Mouse (Mus musculus) adrenal gland, postnatal 4 days (tissue): Measurements from ENCODE around the gene Epha4. TPM values are rescaled to one million over a fixed set of nuclear protein-coding genes. Genes with fewer than 3 reads are reported as not detected.

Experiments
- DNase-seq, 2 experiments: peaks; one replicate each; pipeline ENCODE4 v3.0.0; 2021 to 2022; ENCODE audit warnings: low spot score in 2 of 2, mixed read lengths in 2 of 2
- total RNA-seq, 2 experiments: library from RNA; stranded (reverse); gene quantifications; 2 replicates each; pipeline ENCODE4 v1.2.3; 2021

Gene Epha4
- total RNA-seq, 2 experiments from 2014 or later, result 4.5 to 10.1 TPM

DNA sequence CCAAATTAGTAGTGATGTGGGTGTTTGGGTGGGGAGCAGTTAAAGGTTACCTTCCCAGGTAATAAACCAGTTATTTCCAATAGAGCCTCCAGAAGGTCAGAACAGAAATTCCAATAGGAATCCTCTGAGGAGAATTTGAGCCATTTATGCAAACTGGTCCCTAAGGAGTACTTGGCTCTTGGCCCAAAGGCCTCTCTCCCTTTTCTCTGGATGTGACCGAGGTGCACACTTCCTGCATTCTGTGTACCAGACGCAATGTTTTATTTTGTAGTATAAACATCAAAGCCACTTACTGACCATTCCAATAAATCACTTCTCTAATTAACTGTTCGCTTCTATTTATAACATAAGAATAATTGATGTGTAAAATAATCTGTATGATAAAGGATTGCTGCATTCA lies 64.7 kb downstream of the Epha4 start:
- no peak for DNase-seq

DNA sequence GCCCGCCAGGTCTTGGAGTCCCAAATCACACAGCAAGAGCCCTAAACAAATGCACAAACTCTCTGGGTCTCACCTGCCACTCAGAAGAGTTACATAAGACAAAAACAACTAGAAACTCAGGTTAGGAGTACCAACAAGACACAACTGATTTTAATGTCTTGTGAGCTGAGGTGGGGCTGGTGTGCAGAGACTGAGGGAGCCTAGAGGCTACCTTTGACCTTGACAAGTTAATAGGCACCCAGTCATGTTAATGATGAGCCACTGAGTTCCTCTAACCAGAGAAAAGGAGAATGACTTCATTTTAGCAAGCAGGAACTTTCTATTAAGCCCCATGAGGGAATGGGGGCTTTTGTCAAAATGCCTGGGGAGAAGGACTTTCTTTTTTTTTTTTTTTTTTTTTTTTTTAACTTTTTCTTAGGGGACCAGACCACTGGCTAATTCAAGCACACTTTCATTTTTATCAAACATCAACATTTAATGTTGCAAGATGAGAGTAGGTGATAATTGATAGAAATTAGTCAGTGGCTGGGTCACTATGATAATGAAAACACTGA lies 67.8 kb downstream of the Epha4 start:
- DNase-seq, result no peak

DNA sequence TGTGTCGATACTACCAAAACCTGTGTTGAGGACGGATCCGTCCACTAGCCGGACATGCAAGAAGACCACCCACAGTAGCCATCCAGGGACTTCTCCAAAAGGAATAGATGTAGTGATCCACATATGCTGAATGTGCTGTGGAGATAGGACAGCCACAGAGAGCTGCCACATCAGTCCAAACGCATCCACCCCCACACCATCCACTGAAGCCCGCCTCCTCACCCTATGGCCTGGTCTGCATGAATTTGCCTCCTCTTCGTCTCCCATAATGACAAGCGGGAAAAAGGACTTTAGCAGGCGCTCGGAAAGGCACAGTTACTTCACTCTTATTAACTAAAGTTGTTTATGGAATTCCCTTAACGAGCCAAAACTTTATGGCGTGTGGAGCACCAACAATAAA lies 68.5 kb downstream of the Epha4 start:
- no peak for DNase-seq

- no peak for DNase-seq
Observed at GRCm38 (mm10) chr1:77444648-77445047, 70.2 kb downstream of the Epha4 start.

DNA sequence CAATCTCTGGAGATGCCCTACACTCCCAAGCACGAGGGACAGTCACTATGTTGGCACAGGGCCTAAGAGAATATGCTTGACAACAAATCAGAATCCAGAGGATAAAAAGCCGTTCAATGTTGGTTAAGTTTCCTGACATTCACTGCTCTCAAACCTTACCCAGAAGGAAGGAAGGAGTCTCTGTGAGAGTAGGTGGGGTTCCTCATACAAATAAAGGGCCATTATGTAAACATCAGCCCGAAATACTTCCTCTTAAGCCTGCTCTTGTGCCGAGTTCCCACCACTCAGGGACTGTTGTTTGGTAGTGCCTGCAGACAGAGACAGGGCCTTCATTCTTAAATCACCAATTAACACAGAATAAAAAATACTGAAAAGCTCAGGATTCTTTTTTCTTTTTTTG lies 72.9 kb downstream of the Epha4 start:
- no peak for DNase-seq

DNA sequence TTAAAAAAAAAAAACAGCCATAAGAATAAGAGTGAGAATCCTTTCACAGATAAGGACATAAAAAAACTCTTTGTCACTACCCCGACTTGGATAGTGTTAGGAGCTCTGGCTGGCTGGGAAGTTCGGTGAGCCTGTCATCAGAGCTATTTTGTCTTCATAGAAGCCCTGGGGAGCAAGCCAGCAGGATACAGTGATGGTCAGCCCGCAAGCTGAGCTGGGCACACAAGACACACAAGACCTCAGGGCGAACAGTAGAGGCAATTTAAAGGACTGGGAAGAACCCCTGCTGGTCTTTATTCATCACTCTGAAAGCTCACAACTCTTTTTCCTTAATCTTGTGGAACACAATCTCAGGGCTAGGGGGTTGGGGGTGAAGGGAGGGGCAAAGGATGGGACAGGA lies 73.5 kb downstream of the Epha4 start:
- no peak for DNase-seq

DNA sequence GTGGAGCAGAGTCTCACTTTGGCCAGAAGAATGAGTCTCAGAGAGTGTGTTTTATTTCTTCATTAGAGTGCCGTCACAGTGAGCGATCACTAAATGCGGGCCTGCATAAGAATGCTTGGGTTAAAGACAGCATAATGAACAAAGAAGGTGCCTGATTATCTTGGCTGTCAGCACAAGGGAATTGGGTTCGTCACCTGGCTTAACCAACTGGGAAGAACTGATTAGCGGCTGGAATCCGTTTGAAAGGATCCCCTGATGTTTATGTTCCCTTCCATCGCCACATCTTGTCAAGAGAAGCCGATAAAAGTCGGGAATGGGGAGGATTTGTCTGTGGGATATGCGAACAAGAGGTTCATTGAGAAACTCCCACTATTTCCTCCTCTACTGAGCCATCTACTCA lies 74.4 kb downstream of the Epha4 start:
- no peak for DNase-seq

DNA sequence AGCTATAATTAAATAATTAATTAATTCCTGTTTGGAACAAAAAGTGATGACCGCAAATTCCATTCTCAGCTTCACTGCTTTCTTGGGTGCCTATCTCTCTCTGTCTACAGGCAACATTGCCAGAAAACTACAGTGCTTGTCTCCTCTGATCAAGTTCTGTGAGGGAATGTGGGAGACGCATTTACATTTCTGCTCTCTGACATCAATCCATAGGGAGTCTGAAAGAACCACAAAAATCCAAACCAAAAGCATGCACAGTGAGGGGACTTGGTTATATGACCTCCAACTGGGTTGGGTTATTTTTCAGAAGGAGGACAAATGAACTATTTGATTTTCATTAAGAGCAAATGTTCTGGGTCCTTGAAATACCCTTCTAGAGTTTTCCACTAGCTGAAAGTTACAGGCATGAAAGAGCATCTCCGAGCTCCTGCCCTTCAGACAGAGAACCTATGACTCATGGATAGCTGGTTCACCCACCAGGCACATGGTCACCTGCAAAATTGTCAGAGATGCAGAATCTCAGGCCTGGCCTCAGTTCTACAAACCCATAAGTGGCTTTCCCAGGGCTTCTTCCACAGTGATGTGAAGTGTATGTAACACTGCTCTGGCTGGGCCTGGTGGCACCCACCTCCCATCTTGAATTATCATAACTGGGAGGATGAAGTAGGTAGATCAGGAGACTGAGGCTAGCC lies 75.4 kb downstream of the Epha4 start:
- DNase-seq, result no peak

GRCm38 (mm10) chr1:77438639-77439038 lies 76.2 kb downstream of the Epha4 start:
- DNase-seq, result no peak

- DNase-seq, result no peak
Observed at GRCm38 (mm10) chr1:77437881-77438610, 76.8 kb downstream of the Epha4 start.

DNA sequence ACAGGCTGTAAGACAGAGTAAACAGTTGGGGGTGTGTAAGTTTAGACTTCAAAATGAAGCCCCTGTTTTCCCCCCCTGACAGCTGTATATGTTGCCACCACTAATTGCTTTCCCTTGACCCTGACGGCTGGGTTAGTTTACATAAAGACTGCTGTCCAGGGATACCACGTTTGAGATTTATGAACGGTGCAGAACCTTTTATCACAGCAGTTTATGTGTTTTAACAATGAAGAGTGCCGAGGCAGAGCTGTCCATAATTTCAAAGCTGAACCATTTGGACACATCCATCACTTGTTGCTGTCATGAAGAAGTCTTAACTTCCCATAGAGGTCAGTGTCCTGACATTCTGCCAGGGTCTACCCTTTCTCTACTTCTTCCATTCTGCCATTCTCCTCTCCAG lies 79.8 kb downstream of the Epha4 start:
- no peak for DNase-seq

GRCm38 (mm10) chr1:77433148-77433547 lies 81.7 kb downstream of the Epha4 start:
- no peak for DNase-seq

- DNase-seq, result no peak
Observed at GRCm38 (mm10) chr1:77432489-77432888, 82.4 kb downstream of the Epha4 start.

DNA sequence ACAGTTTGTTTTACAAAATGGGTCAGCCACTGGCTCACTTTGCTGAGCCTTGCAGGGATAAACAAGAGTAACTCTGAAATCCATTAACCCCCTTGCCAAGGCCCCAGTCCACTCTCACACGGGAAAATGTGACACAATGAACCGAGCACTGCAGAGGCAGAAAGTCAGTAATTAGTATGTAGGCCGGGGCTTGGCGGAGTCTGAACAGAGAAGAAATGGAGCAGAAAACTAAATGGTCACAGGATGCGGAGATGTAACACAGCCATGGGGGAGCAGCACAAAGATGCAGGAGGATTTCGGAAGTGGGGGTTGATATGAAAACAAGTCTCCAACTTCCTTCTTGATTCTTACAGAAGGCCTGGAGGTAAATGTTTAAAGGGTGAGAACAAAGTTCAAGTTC lies 85.7 kb downstream of the Epha4 start:
- no peak for DNase-seq

- DNase-seq, result no peak
Observed at GRCm38 (mm10) chr1:77426956-77427355, 87.9 kb downstream of the Epha4 start.

DNA sequence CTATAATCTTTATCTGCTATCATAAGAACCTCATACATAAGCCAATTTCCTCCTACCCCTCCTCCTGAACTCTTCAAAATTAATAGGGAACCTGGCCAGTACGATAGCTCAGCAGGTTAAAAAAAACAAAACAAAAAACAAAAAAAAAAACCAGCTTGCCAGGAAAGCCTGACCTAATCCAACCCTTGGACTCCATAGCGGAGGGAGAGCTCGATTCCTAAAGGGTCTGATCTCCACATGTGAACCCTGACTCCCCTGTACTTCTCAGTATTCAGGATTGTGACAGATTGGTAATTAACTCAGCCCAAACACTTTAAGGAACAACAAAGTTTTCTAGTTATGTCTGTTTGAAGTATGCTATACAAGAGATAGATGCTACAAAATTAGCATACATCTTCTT lies 89.7 kb downstream of the Epha4 start:
- no peak for DNase-seq

DNA sequence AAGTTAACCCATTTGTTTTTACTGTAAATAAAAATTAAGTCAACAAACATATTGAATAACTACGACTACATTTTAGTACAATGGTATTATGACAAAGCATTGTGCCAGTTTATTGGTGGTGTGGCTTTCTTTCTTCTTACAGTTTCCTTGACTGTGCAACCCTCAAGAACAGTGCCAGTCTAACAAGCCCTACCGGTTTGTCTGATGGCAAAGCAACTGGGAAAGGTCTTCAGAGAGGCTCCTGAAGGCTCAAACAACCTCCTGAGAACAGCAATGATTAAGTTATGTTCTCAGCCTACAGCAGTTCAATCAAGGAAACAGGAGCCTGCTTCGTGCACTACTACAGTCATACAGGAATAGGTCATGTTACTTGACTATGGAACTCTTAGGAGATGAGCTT lies 93.8 kb downstream of the Epha4 start:
- no peak for DNase-seq

GRCm38 (mm10) chr1:77420348-77420747 lies 94.5 kb downstream of the Epha4 start:
- DNase-seq, result no peak

GRCm38 (mm10) chr1:77416872-77417271 lies 98.0 kb downstream of the Epha4 start:
- DNase-seq, result no peak

DNA sequence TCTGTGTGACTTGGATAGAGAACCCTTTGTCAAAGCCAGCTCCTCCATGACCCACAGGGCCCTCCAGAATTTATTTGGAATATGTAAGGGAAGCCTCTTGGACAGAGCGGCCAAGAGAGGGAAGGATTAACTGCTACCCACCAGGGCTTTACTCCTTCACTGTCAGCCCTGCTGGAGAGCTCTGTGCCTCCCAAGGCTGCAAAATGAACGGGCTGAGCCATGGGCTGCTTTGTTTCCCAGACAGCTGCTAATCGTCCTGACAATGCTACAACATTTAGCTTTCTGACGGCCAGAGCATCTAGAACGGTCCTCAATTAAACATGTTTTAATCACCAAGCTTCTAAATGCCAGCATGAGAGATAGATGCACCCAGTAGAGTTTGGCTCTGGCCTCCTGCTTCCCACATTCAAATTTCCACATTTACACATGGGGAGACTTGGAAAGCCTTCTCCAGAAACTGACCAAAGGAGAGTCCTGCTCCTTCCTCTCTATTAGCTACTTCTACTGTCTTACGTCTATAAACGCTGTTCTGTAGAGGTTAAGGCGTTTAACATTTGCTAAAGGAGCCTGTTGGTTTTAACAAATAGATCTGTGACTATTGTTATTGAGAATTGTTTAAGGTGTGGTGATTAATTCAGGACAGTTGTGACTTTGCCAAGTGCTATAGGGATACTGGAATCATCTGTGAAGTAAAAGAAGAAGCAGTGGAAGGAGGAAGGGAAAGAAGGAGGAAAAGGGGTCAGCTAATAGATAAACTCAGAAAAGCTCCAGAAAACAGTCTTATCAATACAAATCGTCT lies 101.8 kb downstream of the Epha4 start:
- no peak for DNase-seq

DNA sequence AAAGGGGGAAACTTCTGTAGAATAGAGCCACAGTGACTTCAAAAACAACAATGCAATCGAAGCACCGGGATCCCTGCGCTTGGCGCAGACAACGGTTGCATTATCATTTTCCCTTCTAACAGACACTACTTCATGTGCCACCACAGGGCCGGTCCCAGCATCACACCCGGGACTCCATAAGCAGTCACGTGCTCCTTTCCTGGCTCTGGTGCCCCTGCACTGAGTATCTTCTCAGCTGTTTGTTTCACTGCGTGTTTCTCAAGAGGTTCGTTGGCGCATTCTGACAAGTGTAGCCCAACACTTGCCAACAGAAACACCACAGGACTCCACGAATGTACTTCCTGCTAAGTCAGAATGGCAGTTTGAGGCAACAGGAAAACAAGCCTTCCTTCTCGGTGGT lies 102.6 kb downstream of the Epha4 start:
- no peak for DNase-seq

- DNase-seq, result no peak
Observed at GRCm38 (mm10) chr1:77411222-77411621, 103.7 kb downstream of the Epha4 start.
